Mouse (Mus musculus) kidney, adult 2 months (tissue): Measurements from ENCODE around the gene Fga. TPM values are rescaled to one million over a fixed set of nuclear protein-coding genes. Genes with fewer than 3 reads are reported as not detected.

Source experiments
- DNase-seq: peaks from one replicate; pipeline ENCODE4 v3.0.0; 2021
- H3K27ac ChIP-seq: fragments of 200-500 bp; 2 replicates; pipeline ENCODE4 v1.5.1; 2012; ENCODE audit warnings: low read depth, low read length, control low read depth, inconsistent platforms; ENCODE audit not compliant: insufficient read depth
- H3K27me3 ChIP-seq: fragments of 200-500 bp; replicated peaks from 2 replicates; pipeline ENCODE4 v1.6.1; 2012; ENCODE audit warnings: mild to moderate bottlenecking, moderate library complexity, low read length, inconsistent platforms; ENCODE audit not compliant: control insufficient read depth, insufficient read depth
- H3K36me3 ChIP-seq: fragments of 200-500 bp; 2 replicates; pipeline ENCODE4 v1.6.1; 2012; ENCODE audit warnings: mild to moderate bottlenecking, moderate library complexity, low read length, inconsistent platforms; ENCODE audit not compliant: control insufficient read depth, insufficient read depth
- H3K4me1 ChIP-seq: fragments of 200-500 bp; 2 replicates; pipeline ENCODE4 v1.6.1; 2011; ENCODE audit warnings: low read length; ENCODE audit not compliant: control insufficient read depth, insufficient read depth
- H3K4me3 ChIP-seq: fragments of 200-500 bp; 2 replicates; pipeline ENCODE4 v1.5.1; 2011; ENCODE audit warnings: mild to moderate bottlenecking, low read depth, low read length, control low read depth; ENCODE audit not compliant: insufficient read depth
- CTCF ChIP-seq: fragments of 200-500 bp; conservative IDR thresholded peaks from 2 replicates; pipeline ENCODE4 v1.5.1; 2011; ENCODE audit warnings: low read depth, mild to moderate bottlenecking, control low read depth, low read length, moderate library complexity, mixed read lengths; ENCODE audit not compliant: insufficient read depth, insufficient read length
- POLR2A ChIP-seq: fragments of 200-500 bp; IDR thresholded peaks from one replicate; pipeline ENCODE4 v1.6.1; 2011; ENCODE audit warnings: low read depth, low read length, control low read depth
- WGBS: fragments of 180-500 bp; shearing (Covaris S2); methylation state at CpG from one replicate; pipeline ENCODE4 v1.1.7; 2018; 5-methylcytosine and 5-hydroxymethylcytosine counted together
- polyA plus RNA-seq: library from polyadenylated mRNA; depleted of rRNA; stranded (reverse); fragments of >200 nt; gene quantifications from 2 replicates; pipeline ENCODE4 v1.2.3, GENCODE M21; 2012; rRNA removed

Gene Fga
- 5.0 and 5.5 TPM in 2 replicates for polyA plus RNA-seq

GRCm38 (mm10) chr3:83025475-83026301, at the start of gene Fga:
TSS of gene Fga (plus strand) at chr3:83026076.
- no peaks in the 10 kb centered on the region for H3K36me3 ChIP-seq
- H3K4me1 ChIP-seq: peaks cover 2% of the 10 kb centered on the region; the same call in 1 of the 2 replicates
- TF ChIP-seq CTCF (no peak; the same call in 1 of the 2 replicates), POLR2A (peak; percentile 41)
- peak within 1 kb of the TSS; percentile 46; the same call in 1 of the 2 replicates for H3K4me3 ChIP-seq
- peak; percentile 84 for DNase-seq
- H3K27ac ChIP-seq: peak within 1 kb of the TSS; percentile 43; the same call in 1 of the 2 replicates
- H3K27me3 ChIP-seq: no peaks in the 10 kb centered on the region
- 49% methylated on average over 9 of the region's 9 CpGs for WGBS

GRCm38 (mm10) chr3:82980818-82981217, 45.1 kb upstream of the Fga start:
- H3K27me3 ChIP-seq: no peaks in the 10 kb centered on the region
- no peak for DNase-seq
- 66% methylated on average over 6 of the region's 6 CpGs for WGBS
- H3K4me3 ChIP-seq: no peak overlapping the region
- TF ChIP-seq POLR2A (no peak), CTCF (no peak)
- no peaks in the 10 kb centered on the region for H3K4me1 ChIP-seq
- H3K36me3 ChIP-seq: no peaks in the 10 kb centered on the region
- no peak overlapping the region for H3K27ac ChIP-seq

- Histone ChIP-seq H3K4me1 (no peaks in the 10 kb centered on the region), H3K27me3 (no peaks in the 10 kb centered on the region), H3K4me3 (no peak overlapping the region), H3K36me3 (no peaks in the 10 kb centered on the region), H3K27ac (no peak overlapping the region)
- WGBS: 75% methylated on average over 8 of the region's 8 CpGs
- no peak for DNase-seq
- no peak for TF ChIP-seq POLR2A
- TF ChIP-seq CTCF: no peak
Measured at GRCm38 (mm10) chr3:82981861-82982260, 44.0 kb upstream of the Fga start.

- H3K27me3 ChIP-seq: no peaks in the 10 kb centered on the region
- WGBS: 75% methylated on average over 2 of the region's 2 CpGs
- no peak overlapping the region for H3K4me3 ChIP-seq
- DNase-seq: no peak
- H3K4me1 ChIP-seq: no peaks in the 10 kb centered on the region
- H3K36me3 ChIP-seq: no peaks in the 10 kb centered on the region
- no peak for TF ChIP-seq POLR2A
- TF ChIP-seq CTCF: no peak
- no peak overlapping the region for H3K27ac ChIP-seq
Measured at GRCm38 (mm10) chr3:82984840-82985239, 41.0 kb upstream of the Fga start.

GRCm38 (mm10) chr3:82991963-82992362, 33.9 kb upstream of the Fga start:
- DNase-seq: no peak
- H3K27me3 ChIP-seq: no peaks in the 10 kb centered on the region
- H3K36me3 ChIP-seq: no peaks in the 10 kb centered on the region
- no peak overlapping the region for H3K4me3 ChIP-seq
- WGBS: 75% methylated on average over 12 of the region's 12 CpGs
- no peak overlapping the region for H3K27ac ChIP-seq
- no peaks in the 10 kb centered on the region for H3K4me1 ChIP-seq
- TF ChIP-seq CTCF (no peak), POLR2A (no peak)

- H3K27me3 ChIP-seq: no peaks in the 10 kb centered on the region
- no peaks in the 10 kb centered on the region for H3K4me1 ChIP-seq
- 89% methylated on average over 6 of the region's 6 CpGs for WGBS
- TF ChIP-seq POLR2A (no peak), CTCF (no peak)
- H3K4me3 ChIP-seq: no peak overlapping the region
- H3K36me3 ChIP-seq: no peaks in the 10 kb centered on the region
- no peak overlapping the region for H3K27ac ChIP-seq
- DNase-seq: no peak
Measured at GRCm38 (mm10) chr3:82992956-82993355, 32.9 kb upstream of the Fga start.

- H3K27ac ChIP-seq: no peak overlapping the region
- no peaks in the 10 kb centered on the region for H3K4me1 ChIP-seq
- WGBS: 5% methylated on average over 24 of the region's 24 CpGs
- TF ChIP-seq POLR2A (no peak), CTCF (peak; percentile 66)
- H3K4me3 ChIP-seq: no peak overlapping the region
- peak; percentile 61 for DNase-seq
- H3K36me3 ChIP-seq: no peaks in the 10 kb centered on the region
- no peaks in the 10 kb centered on the region for H3K27me3 ChIP-seq
Measured at GRCm38 (mm10) chr3:82995368-82995767, 30.5 kb upstream of the Fga start.

- WGBS: 61% methylated on average over 3 of the region's 3 CpGs
- TF ChIP-seq CTCF (no peak), POLR2A (no peak)
Measured at GRCm38 (mm10) chr3:82996656-82997055, 29.2 kb upstream of the Fga start.

More at GRCm38 (mm10) chr3:82996656-82997055, 29.2 kb upstream of the Fga start:
- Histone ChIP-seq H3K27ac (no peak overlapping the region), H3K27me3 (no peaks in the 10 kb centered on the region), H3K36me3 (no peaks in the 10 kb centered on the region), H3K4me1 (no peaks in the 10 kb centered on the region), H3K4me3 (no peak overlapping the region)
- DNase-seq: no peak
